Mouse (Mus musculus) small intestine, adult 2 months (tissue): ENCODE measurements around the gene Zc3h12d.

ENCODE experiments used
- CTCF ChIP-seq: fragments of 200-500 bp; IDR thresholded peaks from 2 replicates; pipeline ENCODE4 v1.5.1; 2012; ENCODE audit warnings: low read depth, mild to moderate bottlenecking, control low read depth, inconsistent platforms, low read length, moderate library complexity, mixed read lengths; ENCODE audit not compliant: insufficient replicate concordance, insufficient read length; ENCODE audit errors: extremely low read depth
- POLR2A ChIP-seq: fragments of 200-500 bp; IDR thresholded peaks from 2 replicates; pipeline ENCODE4 v1.6.1; 2012; ENCODE audit warnings: low read depth, mild to moderate bottlenecking, control low read depth, inconsistent platforms, low read length, moderate library complexity

DNA sequence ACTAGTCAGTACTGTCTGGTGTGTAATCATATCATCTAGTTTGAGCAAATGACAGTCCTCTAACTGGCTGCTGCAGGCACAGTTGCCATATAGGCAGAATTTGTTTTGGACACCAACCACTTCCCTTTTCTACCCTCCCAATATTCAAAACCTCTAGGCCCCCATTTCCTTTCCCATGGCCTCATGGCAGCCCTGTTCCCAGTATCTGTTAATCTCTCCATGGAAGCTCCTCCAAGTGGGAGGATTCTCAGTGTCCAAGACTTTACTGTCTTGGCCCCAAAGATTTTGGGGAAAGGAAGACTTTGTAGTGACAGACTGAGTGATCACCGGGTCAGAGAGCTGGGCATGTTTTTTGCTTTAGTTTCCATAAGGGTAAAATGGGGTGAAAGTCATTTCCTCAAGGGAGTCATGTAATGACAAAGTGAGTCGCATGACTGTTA lies 14.9 kb downstream of the Zc3h12d start:
- TF ChIP-seq CTCF (no peak), POLR2A (no peak)
